Mouse (Mus musculus): Measurements from ENCODE around the gene 1700020D05Rik.
"Not testable (repeated sequence)": the region's sequence is repeated elsewhere in the genome, so short reads cannot be mapped to it uniquely, and the experiment has no call there.

Gene 1700020D05Rik

DNA sequence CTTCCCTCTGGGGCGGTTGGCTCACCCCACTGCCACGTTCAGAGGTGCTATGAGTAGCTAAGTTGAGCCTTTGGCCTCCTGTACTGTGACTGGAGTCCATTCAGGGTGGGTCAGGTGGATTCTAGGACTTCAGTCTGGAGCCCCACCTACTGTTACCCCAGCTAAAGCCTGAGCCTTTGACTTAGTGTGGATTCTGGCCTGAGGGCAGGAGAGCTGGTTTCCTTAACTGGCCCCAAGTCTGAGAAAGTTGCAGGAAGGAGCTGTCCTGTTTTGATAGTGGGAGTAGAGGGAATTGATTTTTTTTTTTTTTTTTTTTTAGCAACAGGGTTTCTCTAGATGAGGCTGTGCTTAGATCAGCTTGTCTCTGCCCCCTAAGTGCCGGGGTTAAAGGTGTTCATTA, 9.3 kb downstream of the 1700020D05Rik start:
- DNase-seq (ENCODE audit: inconsistent ontology term), result no peak

GRCm38 (mm10) chr19:5493301-5493721, 10.3 kb downstream of the 1700020D05Rik start:
- not testable (repeated sequence) for DNase-seq (ENCODE audit: inconsistent ontology term)

DNA sequence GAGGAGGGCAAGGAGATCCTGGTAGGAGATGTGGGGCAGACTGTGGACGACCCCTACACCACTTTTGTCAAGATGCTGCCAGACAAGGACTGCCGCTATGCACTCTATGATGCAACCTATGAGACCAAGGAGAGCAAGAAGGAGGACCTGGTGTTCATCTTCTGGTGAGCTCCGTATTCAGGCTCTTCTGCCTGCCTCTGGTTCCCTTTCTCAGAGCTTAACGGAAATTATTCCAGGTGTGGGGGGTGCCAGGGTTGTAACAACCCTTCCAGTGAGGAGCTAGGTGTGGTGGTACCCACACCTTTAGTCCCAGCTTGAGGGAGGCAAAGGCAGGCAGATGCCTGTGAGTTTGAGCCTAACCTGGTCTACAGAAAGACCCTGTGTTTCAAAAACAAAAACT, 10.9 kb downstream of the 1700020D05Rik start:
- DNase-seq (ENCODE audit: inconsistent ontology term), result no peak

GRCm38 (mm10) chr19:5490898-5491708, 12.5 kb downstream of the 1700020D05Rik start:
- DNase-seq (ENCODE audit: inconsistent ontology term), result peak; percentile 85

DNA sequence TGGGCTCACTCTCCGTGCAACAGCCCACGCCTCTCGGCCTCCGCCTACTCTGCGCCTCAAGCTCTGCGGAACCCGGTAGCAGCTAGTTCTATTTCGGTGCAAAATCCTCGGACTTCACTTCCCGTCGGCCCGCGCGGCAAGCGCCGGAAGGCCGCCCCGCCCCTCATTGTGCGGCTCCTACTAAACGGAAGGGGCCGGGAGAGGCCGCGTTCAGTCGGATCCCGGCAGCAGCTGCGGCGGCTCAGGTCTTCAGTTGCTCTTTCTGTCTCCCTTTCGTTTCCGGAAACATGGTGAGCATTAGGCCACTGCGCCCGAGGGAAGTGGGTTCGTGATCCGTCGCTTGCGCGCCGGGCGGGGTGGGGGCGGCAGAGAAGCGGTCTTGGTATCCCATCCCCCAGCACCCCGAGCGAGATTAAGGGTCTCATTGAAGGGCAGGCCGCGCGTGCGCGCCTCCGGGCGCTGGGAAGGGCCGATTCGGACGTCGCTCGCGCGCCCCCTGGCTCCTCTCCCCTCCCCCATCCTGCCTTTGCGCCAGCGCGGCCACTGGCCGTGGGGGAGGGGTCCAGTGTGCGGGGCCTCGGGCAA, 13.2 kb downstream of the 1700020D05Rik start, which contains the start of gene Cfl1:
Gene Cfl1 (plus strand): TSS at position 143 of the 585 bp plus-strand sequence.
- DNase-seq (ENCODE audit: inconsistent ontology term), result peak; percentile 98

DNA sequence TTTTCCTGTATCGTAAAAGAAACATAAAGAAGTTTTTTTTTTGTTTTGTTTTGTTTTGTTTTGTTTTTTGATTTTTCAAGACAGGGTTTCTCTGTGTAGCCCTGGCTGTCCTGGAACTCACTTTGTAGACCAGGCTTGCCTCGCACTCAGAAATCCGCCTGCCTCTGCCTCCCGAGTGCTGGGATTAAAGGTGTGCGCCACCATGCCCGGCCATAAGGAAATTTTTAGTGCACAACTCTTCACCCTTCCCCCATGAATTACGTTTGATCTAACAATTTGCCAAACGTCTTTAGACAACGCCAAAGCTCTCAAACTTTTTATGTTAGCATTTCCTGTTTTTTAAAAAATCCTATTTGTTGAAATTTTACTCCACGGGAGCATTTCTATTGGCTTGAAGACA, 13.9 kb downstream of the 1700020D05Rik start:
- not testable (repeated sequence) for DNase-seq (ENCODE audit: inconsistent ontology term)

GRCm38 (mm10) chr19:5488878-5489571, 14.6 kb downstream of the 1700020D05Rik start:
- peak; percentile 99 for DNase-seq (ENCODE audit: inconsistent ontology term)

DNA sequence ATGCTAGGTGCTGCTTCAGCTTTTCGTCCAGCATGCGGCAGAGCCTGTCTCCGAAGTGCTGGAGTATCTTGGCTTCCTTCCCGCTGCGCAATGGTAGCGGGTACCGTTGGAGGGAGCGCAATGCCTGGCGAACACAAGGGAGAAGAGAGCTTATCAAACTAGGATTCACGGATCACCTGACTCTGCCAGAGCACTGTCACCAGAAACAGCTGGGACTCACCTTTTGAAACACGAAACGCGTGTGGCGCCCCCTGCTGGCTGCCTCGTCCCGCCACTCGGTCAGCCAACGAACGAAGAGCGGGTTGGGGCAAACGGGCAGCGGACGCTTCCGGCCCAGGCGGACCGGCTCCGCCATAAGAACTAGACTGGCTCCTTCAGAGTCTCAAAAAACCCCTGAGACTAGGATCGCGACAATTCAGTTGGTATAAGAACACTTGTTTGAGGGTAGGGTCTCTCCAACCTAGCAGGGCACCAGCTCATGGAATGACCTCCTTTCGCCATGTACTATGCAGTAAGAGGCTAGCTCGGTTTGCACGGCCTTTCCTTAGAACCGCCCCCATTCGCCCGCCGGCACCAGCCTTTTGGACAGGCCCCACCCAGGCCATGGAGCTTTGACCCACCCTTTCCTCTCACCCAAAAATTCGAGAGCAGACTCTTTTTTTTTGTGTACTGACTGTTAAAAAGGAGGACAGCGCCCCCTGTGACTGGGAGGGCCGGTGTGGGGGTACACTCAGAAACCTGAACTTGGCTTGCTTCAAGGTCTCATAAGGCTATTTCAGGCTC, 15.6 kb downstream of the 1700020D05Rik start, which contains the start of gene Mus81:
Gene Mus81 (minus strand): TSS at position 635 of the 783 bp plus-strand sequence.
- DNase-seq (ENCODE audit: inconsistent ontology term), result peak; percentile 99

GRCm38 (mm10) chr19:5486771-5487170, 16.8 kb downstream of the 1700020D05Rik start:
- DNase-seq (ENCODE audit: inconsistent ontology term), result no peak

DNA sequence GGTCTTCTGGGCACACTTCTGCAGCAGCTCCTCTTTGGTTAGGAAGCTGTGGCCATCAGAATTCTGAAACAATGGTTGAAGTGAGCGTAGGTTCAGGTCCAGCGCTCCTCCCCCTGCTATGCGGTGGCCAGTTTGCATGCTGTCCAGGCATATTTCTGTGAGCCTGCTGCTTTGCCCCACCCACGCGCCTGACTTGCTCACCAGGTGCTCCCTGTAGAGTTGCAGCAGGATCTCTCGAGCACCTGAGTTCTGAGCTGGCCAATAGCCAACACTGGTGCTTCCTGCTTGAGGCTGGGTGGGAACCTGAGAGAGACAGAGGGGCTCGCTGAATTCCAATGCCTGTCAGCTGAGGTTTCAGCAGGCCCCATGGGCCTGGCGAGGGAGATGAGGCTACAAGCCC, 17.3 kb downstream of the 1700020D05Rik start:
- no peak for DNase-seq (ENCODE audit: inconsistent ontology term)

DNA sequence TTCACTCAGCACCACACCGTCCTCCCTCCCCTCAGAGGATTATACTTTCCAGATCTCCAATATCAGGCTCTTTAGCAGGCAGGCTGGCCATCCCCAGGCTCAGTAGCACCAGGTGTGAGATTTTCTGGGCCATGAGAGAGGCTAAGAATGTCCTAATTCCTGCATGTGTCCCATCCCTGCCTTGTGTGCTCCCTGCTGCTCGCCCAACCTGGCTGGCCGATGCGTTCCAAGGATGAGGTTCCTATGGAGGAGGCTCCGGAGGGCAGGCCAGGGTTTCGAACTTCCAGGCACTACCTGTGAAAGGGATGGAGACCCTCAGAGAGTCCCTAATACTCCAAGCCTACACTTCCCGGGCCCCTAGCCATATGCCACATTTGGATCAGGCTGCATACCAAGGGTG, 17.8 kb downstream of the 1700020D05Rik start:
- DNase-seq (ENCODE audit: inconsistent ontology term), result no peak

DNA sequence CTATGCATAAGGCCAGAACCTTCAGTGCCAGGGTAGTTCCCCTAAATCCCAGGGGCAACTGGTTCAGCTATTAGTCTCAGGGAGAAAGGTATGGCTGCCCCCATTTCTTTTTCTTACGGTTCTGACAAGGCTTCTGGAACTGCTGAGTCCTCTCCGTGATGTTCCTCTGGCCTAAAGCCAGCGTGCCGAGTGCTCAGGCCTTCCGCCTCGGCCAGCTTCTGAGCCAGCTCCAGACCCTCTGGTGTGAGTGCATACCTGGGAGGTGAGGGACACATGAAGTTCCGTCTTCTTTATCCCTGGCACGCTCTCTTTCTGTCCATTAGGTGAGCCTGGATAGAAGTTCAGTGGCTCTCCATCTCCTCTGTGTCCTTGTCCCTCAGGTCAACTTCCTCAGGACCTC, 18.2 kb downstream of the 1700020D05Rik start:
- DNase-seq (ENCODE audit: inconsistent ontology term), result no peak

GRCm38 (mm10) chr19:5484496-5484895, 19.1 kb downstream of the 1700020D05Rik start:
- no peak for DNase-seq (ENCODE audit: inconsistent ontology term)

DNA sequence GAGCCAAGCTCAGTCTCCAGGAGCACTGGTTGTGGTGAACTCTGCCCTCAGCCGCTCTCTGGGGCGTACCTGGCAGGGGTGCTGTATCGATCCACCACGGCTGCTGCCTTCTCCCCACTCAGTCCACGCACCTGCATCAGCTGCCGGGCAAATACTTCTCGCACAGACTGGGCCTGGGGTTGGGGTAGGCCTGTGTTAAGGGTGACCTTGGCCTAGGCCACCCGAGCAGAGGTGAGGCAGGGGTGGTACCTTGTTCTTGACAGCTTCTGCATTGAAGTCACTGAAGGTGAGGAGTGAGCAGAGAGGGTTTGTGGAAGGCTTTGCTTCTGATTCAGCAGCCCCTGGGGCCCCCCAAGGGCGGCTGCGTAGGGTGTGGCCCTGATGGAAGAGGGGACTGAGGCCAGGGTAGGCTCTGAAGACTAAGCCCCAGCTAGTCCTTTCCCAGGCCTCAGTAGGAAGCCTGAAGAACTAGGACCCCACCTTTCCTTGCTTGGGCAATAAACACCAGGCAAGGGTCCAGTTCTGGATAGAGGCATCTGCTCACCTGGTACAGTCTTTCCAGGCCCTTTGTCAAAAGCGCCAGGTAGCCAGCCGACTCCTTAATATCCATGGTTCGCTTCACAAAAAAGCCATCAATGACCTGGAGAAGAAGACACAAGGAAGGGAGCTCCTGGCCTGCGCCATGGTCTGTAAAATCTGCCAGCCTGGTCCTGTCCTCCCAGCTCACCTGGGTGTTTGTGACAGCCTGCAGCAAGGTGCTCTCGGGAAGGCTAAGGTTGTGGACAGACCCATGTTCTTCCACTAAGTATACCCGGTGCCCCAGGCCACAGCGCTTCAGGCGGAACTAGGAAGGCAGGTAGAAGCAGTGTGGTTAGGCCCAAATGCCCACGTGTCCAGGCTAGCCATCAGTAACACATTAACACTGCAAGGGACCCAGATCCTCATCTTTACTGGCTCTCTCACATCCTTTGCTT, 19.9 kb downstream of the 1700020D05Rik start:
- no peak for DNase-seq (ENCODE audit: inconsistent ontology term)

DNA sequence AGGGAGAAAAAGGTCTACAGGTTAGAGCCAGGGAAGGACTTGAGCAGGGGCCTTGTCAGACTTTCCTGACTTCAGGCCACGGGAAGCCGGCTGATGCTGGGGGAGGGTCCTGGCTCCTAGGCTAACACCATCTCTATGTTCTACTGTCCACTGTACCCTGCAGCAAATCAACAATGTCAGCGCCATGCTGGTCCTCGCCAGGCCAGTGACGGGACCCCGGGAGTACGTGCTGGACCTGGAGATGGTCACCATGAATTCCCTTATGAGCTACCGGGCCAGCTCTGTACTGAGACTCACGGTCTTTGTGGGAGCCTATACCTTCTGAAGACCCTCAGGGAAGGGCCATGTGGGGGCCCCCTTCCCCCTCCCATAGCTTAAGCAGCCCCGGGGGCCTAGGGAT, 22.2 kb downstream of the 1700020D05Rik start:
- DNase-seq (ENCODE audit: inconsistent ontology term), result no peak

DNA sequence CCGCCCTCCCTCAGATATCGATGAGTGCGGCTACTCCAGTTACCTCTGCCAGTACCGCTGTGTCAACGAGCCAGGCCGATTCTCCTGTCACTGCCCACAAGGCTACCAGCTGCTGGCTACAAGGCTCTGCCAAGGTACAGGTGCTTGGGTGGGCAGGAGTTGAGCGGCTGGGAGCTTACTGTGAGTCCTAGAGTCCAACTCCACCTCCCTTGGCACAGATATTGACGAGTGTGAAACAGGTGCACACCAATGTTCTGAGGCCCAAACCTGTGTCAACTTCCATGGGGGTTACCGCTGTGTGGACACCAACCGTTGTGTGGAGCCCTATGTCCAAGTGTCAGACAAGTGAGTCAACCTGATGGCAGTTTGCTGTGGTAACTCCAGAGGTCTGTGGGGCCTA, 23.6 kb downstream of the 1700020D05Rik start:
- DNase-seq (ENCODE audit: inconsistent ontology term), result no peak

GRCm38 (mm10) chr19:5477668-5478300, 25.8 kb downstream of the 1700020D05Rik start:
- no peak for DNase-seq (ENCODE audit: inconsistent ontology term)

DNA sequence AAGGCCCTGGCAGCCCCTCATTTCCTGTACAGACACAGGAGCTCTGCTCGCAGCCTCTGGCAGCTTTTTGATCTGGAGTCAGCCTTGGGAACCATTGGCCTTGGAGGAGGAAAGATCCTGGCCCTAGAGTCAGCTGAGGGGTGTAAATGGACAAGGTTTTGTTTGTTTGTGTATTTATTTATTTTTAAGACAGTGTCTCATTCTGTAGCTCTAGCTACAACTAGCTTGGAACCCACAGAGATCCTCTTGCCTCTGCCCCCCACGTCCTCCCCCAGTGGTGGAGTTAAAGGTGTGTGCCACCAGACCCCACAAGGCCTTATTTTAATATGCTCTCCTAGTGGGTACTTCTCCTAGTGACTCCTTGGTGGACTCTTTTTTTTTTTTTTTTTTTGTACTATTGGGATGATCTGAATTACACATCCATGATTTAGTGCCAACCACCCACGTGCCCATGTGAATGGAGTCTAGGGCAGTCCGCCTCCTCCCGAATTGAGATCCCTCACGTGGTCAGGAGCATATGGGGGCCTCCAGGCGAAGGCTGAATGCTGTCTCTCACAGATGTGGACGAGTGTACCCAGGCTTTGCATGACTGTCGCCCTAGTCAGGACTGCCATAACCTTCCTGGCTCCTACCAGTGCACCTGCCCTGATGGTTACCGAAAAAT, 26.5 kb downstream of the 1700020D05Rik start:
- no peak for DNase-seq (ENCODE audit: inconsistent ontology term)

GRCm38 (mm10) chr19:5475069-5475714, 28.4 kb downstream of the 1700020D05Rik start:
- DNase-seq (ENCODE audit: inconsistent ontology term), result peak; percentile 69
